Mouse (Mus musculus) embryonic fibroblast, embryonic 13.5 days (primary cell): ENCODE data around the gene Rad51b.

Experiments
- CTCF ChIP-seq: IDR thresholded peaks from 2 replicates; pipeline ENCODE4 v1.5.1; 2011; ENCODE audit warnings: mild to moderate bottlenecking, control low read depth, low read length, moderate library complexity, borderline replicate concordance; ENCODE audit not compliant: insufficient read depth
- POLR2A ChIP-seq: IDR thresholded peaks from 2 replicates; pipeline ENCODE4 v1.6.1; 2011; ENCODE audit warnings: low read depth, mild to moderate bottlenecking, control low read depth, low read length, moderate library complexity

DNA sequence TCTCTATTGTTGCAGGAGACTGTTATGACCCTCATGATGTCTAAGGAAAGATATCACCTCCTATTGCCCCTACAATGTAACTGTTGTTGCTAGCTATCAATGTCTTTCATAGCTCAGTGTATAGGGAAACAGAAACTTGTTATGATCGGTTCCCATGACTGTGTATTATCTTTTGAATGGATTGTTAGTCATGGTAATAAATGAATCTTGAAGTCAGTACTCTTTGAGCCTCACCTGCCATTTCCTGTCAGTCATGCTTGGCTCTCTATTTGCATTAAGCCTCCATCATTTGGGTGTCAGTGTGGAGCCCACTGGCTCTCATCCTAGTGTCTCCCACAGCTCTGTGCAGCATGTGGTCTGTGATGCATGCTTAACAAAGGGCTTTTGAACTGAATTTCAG lies 326.2 kb downstream of the Rad51b start:
- no peak for TF ChIP-seq CTCF
- TF ChIP-seq POLR2A: no peak
